Mouse (Mus musculus): ENCODE results near the gene Chmp6.

- no peak for TF ChIP-seq CTCF (IDR thresholded peaks at IDR 0.05)
- TF ChIP-seq EP300 (IDR thresholded peaks at IDR 0.05) = no peak
Observed at GRCm38 (mm10) chr11:119883646-119884045, 29.6 kb upstream of the Chmp6 start.

Data from lung, postnatal 0 days (tissue).